Mouse (Mus musculus) kidney, postnatal 10 days (tissue): ENCODE data around the gene Pkig.
"Not testable (repeated sequence)": the region's sequence is repeated elsewhere in the genome, so short reads cannot be mapped to it uniquely, and the experiment has no call there.

Experiments
- DNase-seq: peaks from one replicate; pipeline ENCODE4 v3.0.0; 2021; ENCODE audit warnings: mixed read lengths

Gene Pkig

GRCm38 (mm10) chr2:163685761-163686200 is 27.6 kb downstream of the Pkig start:
- peak; percentile 47 for DNase-seq

- DNase-seq: no peak
Measured at GRCm38 (mm10) chr2:163686233-163686632, 28.0 kb downstream of the Pkig start.

GRCm38 (mm10) chr2:163686886-163687285 is 28.7 kb downstream of the Pkig start:
- no peak for DNase-seq

- not testable (repeated sequence) for DNase-seq
Measured at GRCm38 (mm10) chr2:163688377-163688776, 30.2 kb downstream of the Pkig start.

GRCm38 (mm10) chr2:163689771-163690170 is 31.6 kb downstream of the Pkig start:
- DNase-seq: no peak

- no peak for DNase-seq
Measured at GRCm38 (mm10) chr2:163690409-163691304, 32.5 kb downstream of the Pkig start.

- no peak for DNase-seq
Measured at GRCm38 (mm10) chr2:163691846-163692605, 33.8 kb downstream of the Pkig start.

- DNase-seq: no peak
Measured at GRCm38 (mm10) chr2:163692873-163693612, 34.9 kb downstream of the Pkig start.

GRCm38 (mm10) chr2:163693716-163694314 is 35.6 kb downstream of the Pkig start:
- peak; percentile 62 for DNase-seq

GRCm38 (mm10) chr2:163696763-163697162 is 38.6 kb downstream of the Pkig start:
- no peak for DNase-seq

GRCm38 (mm10) chr2:163697764-163698480 is 39.7 kb downstream of the Pkig start:
- peak; percentile 64 for DNase-seq

- no peak for DNase-seq
Measured at GRCm38 (mm10) chr2:163699078-163699780, 41.0 kb downstream of the Pkig start.

GRCm38 (mm10) chr2:163702431-163702830 is 44.2 kb downstream of the Pkig start:
- no peak for DNase-seq

GRCm38 (mm10) chr2:163702921-163703320 is 44.7 kb downstream of the Pkig start:
- DNase-seq: no peak

GRCm38 (mm10) chr2:163703599-163704260 is 45.5 kb downstream of the Pkig start:
- no peak for DNase-seq

GRCm38 (mm10) chr2:163708321-163708720 is 50.1 kb downstream of the Pkig start:
- no peak for DNase-seq

GRCm38 (mm10) chr2:163708763-163709250 is 50.6 kb downstream of the Pkig start:
- DNase-seq: no peak

GRCm38 (mm10) chr2:163710000-163710399 is 51.8 kb downstream of the Pkig start:
- no peak for DNase-seq

GRCm38 (mm10) chr2:163710606-163711159 is 52.5 kb downstream of the Pkig start:
- no peak for DNase-seq

GRCm38 (mm10) chr2:163711368-163711868 is 53.2 kb downstream of the Pkig start:
- no peak for DNase-seq
